Mouse (Mus musculus): ENCODE results near the gene Prpf6.

Gene Prpf6

GRCm38 (mm10) chr2:181591528-181592085 is at the start of gene Prpf6:
TSS of gene Prpf6 (plus strand) at chr2:181591868.
- no peak for DNase-seq (ENCODE audit: low read depth, low spot score)

- DNase-seq (ENCODE audit: low read depth, low spot score) = no peak
Observed at GRCm38 (mm10) chr2:181546142-181546541, 45.5 kb upstream of the Prpf6 start.

- no peak for DNase-seq (ENCODE audit: low read depth, low spot score)
Observed at GRCm38 (mm10) chr2:181548227-181548626, 43.4 kb upstream of the Prpf6 start.

DNA sequence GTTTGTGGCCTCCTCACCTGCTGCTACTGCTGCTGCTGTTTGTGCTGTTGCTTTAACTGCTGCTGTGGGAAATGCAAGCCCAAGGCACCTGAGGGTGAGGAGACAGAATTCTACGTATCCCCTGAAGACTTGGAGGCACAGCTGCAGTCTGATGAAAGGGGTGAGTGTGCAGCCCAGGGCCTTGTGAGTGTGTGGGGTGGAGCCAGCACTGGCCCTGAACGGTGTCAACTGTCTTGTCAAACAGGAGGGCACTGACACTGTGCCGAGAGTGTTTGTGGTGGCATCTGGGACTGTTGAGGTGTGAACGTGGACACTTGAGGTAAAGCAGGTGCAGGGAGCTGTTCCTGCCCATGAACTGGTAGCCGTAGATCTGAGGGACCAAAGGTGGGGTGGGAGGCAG is 43.0 kb upstream of the Prpf6 start:
- DNase-seq (ENCODE audit: low read depth, low spot score) = no peak

GRCm38 (mm10) chr2:181550233-181550632 is 41.4 kb upstream of the Prpf6 start:
- DNase-seq (ENCODE audit: low read depth, low spot score) = peak; percentile 46

- DNase-seq (ENCODE audit: low read depth, low spot score) = no peak
Observed at GRCm38 (mm10) chr2:181553772-181554171, 37.9 kb upstream of the Prpf6 start.

DNA sequence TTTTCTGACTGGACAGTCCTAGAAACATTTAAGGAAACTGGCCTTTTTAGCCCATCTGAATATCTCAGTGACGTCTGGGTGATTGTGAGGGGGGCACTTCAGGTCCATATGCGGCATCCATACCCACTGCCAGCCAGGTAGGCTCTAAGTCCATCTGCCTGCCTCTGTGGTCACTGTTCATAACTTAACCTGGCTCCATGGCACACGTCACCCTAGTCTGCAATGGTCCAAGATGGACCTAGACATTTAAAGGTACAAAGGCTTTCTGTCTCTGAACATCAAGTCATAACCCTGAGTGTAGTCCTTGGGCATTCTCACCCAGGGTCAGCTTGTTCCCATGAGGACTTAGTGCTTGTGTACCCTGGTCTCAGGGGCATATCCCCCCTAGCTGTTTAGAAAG is 24.3 kb upstream of the Prpf6 start:
- DNase-seq (ENCODE audit: low read depth, low spot score) = no peak

GRCm38 (mm10) chr2:181568272-181569008 is 23.2 kb upstream of the Prpf6 start:
- DNase-seq (ENCODE audit: low read depth, low spot score) = no peak

GRCm38 (mm10) chr2:181569856-181570255 is 21.8 kb upstream of the Prpf6 start:
- DNase-seq (ENCODE audit: low read depth, low spot score) = no peak

DNA sequence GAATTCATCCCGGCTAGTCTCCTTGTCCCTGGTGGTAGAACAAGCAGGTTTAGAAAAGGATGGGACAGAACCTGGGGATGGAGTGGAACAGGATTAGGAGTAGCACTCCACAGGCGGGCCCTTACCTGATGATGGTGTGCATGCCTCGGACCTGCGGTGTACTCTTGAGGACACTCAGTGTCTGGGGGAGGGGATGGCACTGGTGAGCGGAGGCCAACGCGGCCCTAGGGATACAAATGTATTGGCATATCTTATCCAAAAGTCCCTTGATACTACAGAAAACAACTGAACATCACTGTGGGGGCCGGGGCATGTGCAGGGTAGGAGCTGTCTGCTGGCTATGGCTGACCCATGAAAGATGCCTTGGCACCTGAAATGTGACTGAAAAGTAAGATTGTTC is 21.3 kb upstream of the Prpf6 start:
- DNase-seq (ENCODE audit: low read depth, low spot score) = no peak

- DNase-seq (ENCODE audit: low read depth, low spot score) = no peak
Observed at GRCm38 (mm10) chr2:181570921-181571595, 20.6 kb upstream of the Prpf6 start.

DNA sequence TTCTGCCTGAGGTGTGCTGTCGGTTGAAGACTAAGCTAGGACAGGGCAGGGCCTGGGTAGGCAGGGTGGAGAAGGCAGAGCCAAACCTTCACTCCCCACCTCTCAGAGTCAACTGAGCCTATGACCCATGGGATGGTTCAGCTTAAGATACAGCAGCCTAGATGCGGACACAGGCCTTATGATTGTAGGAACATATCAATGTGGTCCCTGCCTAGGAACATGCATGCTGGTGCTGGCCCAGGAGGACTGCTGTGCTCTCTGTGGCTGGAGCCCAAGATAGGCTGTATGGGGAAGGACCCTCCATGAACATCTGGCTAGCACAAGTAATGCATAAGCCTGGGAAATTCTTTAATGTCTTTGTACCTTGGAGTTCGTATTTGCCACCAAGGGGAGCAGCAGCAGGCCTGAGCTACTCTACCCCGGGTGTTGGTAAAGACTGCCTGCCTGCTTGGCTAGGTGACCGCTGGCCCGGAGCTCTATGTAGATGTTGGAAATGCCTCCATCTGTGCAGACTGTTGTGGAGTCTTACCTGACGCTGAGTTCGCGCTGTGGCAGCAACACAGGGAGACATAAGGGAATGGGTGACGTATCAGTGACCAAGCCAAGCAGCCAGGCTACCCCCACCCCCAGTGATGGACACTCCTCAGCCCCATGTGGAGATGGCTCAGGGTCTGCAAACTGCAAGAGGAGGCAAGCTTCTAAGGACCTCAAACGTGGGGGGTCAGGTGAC is 19.6 kb upstream of the Prpf6 start:
- no peak for DNase-seq (ENCODE audit: low read depth, low spot score)

DNA sequence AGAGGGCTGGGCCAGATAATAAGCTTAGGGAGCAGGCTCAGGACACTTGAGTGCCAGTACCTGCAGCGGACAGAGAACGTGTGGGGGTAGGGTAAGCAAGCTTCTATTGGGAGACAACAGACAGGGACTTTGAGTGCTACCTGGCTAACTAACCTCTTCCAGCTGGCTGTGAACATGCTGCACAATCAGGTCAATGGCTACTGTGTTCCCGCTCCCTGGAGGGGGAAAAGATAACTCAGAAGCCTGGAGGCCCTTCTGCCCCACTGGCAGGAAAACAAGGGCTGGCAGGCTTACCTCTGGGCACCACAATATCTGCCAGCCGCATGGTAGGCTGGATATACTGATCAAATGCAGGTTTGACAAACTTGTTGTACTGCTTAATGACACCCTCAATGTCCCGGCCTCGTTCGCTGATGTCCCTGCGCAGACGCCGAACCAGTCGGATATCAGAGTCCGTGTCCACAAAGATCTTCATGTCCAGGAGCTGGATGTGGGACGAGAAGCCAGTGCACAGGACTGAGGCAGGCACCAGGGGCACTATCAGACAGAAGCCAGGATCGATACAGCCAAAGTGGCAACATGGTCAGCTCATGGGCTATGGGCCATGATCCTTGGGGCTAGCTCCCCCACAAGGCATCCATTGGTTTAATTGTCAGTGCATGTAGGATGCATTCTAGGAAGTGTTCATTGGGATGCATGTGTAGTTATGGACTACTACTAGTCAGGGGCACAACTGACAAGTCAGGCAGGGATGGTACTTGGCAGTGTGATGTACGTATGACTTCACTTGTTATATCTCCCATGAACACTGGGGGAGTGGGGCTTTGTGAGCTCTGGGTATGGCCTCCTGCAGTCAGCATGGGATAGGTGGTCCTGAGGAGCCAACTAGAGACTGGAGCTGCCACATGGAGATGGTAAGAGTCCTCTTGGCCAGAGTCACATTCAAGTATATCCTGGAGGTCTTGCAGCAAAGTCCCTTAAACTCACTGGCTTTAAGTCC is 18.4 kb upstream of the Prpf6 start:
- DNase-seq (ENCODE audit: low read depth, low spot score) = no peak

DNA sequence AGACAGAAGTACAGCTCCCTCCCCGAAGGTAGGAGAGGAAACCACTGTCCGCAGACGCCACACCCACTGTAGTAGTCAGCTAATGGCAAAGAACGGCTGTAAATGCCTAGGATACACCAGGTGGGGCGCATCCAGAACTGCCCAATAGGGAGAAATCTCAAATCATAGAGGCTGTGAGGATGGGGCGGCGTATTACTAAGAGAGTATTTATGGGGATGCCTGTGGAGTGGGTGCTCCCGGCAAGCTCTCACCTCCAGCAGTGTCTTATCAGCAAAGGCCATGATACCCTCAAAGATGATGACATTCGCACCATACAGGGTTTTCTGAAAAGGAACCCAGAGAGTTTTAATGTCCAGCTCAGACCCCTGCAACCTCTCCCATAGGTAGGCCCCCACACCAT is 17.7 kb upstream of the Prpf6 start:
- no peak for DNase-seq (ENCODE audit: low read depth, low spot score)

DNA sequence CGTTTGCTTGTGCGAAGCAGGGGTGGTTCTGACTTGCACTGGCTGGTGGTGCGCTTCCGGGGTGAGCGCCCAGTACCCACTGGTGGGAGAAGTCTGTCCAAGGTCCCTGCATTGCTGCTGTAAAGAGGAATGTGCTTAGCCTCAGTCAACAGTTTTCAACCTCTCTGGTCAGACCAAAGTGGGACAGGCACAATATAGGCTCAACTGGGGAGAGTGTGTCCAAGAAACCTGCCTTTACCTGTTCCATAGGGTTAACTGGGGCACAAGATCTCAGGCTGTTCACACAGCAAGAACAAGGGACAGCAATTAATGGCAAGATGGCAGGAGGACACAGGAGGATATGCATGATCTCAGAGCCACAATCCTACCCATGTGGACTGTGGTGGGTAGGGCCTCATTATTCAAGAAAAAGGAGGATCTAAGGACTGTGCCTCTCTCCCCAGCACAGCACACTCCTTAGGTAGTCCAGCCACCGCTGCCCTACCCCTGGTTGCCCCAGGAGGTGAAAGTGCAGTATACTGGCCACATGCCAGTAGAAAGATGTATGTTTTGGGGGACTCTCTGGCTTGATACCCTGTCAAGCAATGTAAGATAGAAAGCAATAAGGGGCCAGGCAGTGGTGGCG is 16.6 kb upstream of the Prpf6 start:
- no peak for DNase-seq (ENCODE audit: low read depth, low spot score)

DNA sequence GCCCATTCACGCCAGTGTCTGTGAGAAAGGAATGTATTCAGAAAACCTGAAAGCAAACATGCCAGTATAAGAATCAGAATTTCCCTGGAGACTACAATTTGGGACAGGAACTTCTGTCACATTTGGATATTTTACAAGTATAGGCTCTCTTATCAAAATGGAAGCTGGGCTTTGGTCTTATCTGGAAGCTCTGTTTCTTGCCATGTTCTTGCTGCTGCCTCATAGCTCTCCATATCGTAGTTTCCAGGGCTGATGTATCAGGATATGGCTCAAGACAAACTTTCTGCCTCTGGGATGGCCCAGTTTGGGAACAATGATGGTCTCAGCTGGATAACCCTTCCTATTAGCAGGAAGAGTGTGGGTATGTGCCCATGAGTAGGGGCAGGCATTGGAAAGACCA is 15.1 kb upstream of the Prpf6 start:
- DNase-seq (ENCODE audit: low read depth, low spot score) = no peak

- no peak for DNase-seq (ENCODE audit: low read depth, low spot score)
Observed at GRCm38 (mm10) chr2:181577126-181577525, 14.5 kb upstream of the Prpf6 start.

DNA sequence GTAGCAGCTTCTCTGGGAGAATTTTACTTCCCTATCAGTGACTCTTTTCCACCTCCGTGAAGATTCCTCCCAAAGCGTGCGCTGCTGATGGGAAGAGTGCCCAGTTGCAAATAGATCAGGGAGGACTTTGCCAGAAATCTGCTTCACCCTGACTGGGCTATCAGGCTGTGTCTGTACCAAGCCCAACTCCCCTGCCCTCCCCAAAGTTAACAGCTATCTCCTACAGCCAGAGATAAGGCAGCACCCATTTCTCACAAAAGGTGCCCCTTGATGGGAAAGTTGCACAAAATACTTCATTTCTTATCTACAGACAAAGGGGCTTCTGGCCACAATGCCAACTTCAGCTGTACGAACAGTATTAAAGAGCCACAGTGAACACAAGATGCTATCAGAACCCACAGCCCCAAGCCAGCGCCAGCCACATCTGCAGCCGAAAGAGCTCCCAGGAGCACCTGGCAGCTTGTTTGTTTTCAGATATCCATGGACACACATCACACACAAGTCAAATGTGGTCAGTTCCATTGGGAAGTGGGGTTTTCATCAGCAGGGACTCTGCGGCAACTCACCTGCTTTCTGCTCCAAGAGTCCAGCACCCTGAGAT is 13.6 kb upstream of the Prpf6 start:
- DNase-seq (ENCODE audit: low read depth, low spot score) = no peak

DNA sequence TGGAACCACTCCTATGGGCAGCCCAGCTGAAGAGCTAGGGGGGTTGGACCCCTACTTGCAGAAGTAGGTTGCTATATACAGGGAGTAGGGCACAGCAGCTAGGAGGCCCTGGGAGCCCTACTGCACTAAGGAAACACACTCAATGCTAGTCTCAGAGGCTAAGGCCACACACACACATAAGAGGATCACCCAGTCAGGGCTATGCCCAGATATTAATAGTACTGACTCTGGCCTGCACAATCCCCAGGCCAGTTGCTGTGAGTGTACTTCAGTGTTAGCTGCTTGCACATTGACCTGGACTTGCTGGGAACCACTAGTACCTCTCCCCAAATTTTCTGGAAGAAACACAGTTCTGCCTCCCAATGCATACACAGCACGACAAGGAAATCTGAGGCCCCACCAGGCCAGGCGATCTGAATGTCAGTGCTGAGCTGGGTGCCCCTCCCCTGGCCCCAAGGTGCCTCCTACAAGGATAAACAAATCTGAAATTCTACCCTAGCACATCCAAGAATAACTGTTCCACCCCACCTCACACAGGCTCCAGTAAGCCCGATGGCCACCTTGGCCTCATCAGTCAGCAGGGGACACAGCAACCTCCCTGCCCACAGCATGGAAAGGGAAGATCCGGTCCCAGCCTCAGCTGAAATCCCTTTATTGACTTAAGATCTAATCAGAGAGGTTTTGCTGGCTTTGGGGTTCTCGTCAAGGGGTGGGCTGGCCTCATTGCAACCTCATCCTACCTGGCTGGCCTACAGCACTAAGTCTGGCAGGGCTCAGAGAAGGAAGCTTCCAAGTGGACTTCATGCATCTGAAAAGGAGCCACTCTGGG is 12.7 kb upstream of the Prpf6 start:
- DNase-seq (ENCODE audit: low read depth, low spot score) = peak; percentile 80

Measured in skeletal muscle tissue, adult 2 months (tissue).